Mouse (Mus musculus): ENCODE data around the gene Raver1. TPM values are rescaled to one million over a fixed set of nuclear protein-coding genes. Genes with fewer than 3 reads are reported as not detected.
A peak's percentile ranks its signal among the peaks of the same experiment; 100 is the strongest.

The Raver1 gene
- total and polyA plus RNA-seq, 3 experiments, result 26.3 to 29.1 (median 27.9) TPM

- DNase-seq, result no peak
- Histone ChIP-seq H3K4me1 (ENCODE audit: control insufficient read depth, insufficient read depth, low read length) (peaks cover 2% of the 10 kb centered on the region; the same call in 1 of the 2 replicates), H3K79me2 (replicated peaks; ENCODE audit: control insufficient read depth, insufficient read depth, low read length) (no peaks in the 10 kb centered on the region), H3K27ac (no peak overlapping the region), H3K9ac (ENCODE audit: low read depth, low read length) (no peak overlapping the region), H3K27me3 (ENCODE audit: control insufficient read depth, insufficient read depth, low read length) (no peaks in the 10 kb centered on the region), H3K4me3 (no peak overlapping the region), H3K36me3 (ENCODE audit: control insufficient read depth, insufficient read depth, low read length) (no peaks in the 10 kb centered on the region)
- intact Hi-C loops (cut with DNase I), result no loop called here
- no peak for TF ChIP-seq CTCF (IDR thresholded peaks at IDR 0.05)
- no peak for TF ChIP-seq EP300 (IDR thresholded peaks at IDR 0.05; ENCODE audit: insufficient read depth, low read depth, low read length)
- no peak for TF ChIP-seq POLR2A (IDR thresholded peaks at IDR 0.05; ENCODE audit: insufficient read depth, low read depth, low read length)
- 34% methylated on average over 15 of the region's 15 CpGs for WGBS
These were observed 8.8 kb upstream of the Raver1 start for GRCm38 (mm10) chr9:21100447-21101161.

GRCm38 (mm10) chr9:21097793-21098192, 6.0 kb upstream of the Raver1 start:
- H3K36me3 ChIP-seq (ENCODE audit: control insufficient read depth, insufficient read depth, low read length), result no peaks in the 10 kb centered on the region
- H3K27me3 ChIP-seq (ENCODE audit: control insufficient read depth, insufficient read depth, low read length), result no peaks in the 10 kb centered on the region
- TF ChIP-seq CTCF (IDR thresholded peaks at IDR 0.05), result no peak
- no peak for TF ChIP-seq EP300 (IDR thresholded peaks at IDR 0.05; ENCODE audit: insufficient read depth, low read depth, low read length)
- no peak for TF ChIP-seq POLR2A (IDR thresholded peaks at IDR 0.05; ENCODE audit: insufficient read depth, low read depth, low read length)
- no peak overlapping the region for H3K27ac ChIP-seq
- peaks cover 2% of the 10 kb centered on the region; the same call in 1 of the 2 replicates for H3K4me1 ChIP-seq (ENCODE audit: control insufficient read depth, insufficient read depth, low read length)
- no peaks in the 10 kb centered on the region for H3K79me2 ChIP-seq (replicated peaks; ENCODE audit: control insufficient read depth, insufficient read depth, low read length)
- no peak overlapping the region for H3K9ac ChIP-seq (ENCODE audit: low read depth, low read length)
- no peak overlapping the region for H3K4me3 ChIP-seq
- intact Hi-C loops (cut with DNase I), result no loop called here
- 56% methylated on average over 8 of the region's 8 CpGs for WGBS
- DNase-seq, result no peak

GRCm38 (mm10) chr9:21095958-21096357, 4.2 kb upstream of the Raver1 start:
- Histone ChIP-seq H3K9ac (ENCODE audit: low read depth, low read length) (no peak overlapping the region), H3K4me3 (no peak overlapping the region), H3K79me2 (replicated peaks; ENCODE audit: control insufficient read depth, insufficient read depth, low read length) (no peaks in the 10 kb centered on the region), H3K27ac (no peak overlapping the region), H3K27me3 (ENCODE audit: control insufficient read depth, insufficient read depth, low read length) (no peaks in the 10 kb centered on the region), H3K4me1 (ENCODE audit: control insufficient read depth, insufficient read depth, low read length) (peaks cover 4% of the 10 kb centered on the region), H3K36me3 (ENCODE audit: control insufficient read depth, insufficient read depth, low read length) (no peaks in the 10 kb centered on the region)
- no peak for TF ChIP-seq CTCF (IDR thresholded peaks at IDR 0.05)
- intact Hi-C loops (cut with DNase I), result no loop called here
- WGBS, result 90% methylated on average over 4 of the region's 4 CpGs
- DNase-seq, result no peak

GRCm38 (mm10) chr9:21093423-21093822, 1.6 kb upstream of the Raver1 start:
- no peak overlapping the region for H3K4me3 ChIP-seq
- 93% methylated on average over 9 of the region's 9 CpGs for WGBS
- no peak overlapping the region for H3K9ac ChIP-seq (ENCODE audit: low read depth, low read length)
- intact Hi-C loops (cut with DNase I), result loop anchor here (2.0 to 5.0 kb wide), 2 partner anchors 39 to 61 kb away; partner anchors contain the start of gene Icam5
- H3K36me3 ChIP-seq (ENCODE audit: control insufficient read depth, insufficient read depth, low read length), result no peaks in the 10 kb centered on the region
- H3K4me1 ChIP-seq (ENCODE audit: control insufficient read depth, insufficient read depth, low read length), result peaks cover 9% of the 10 kb centered on the region
- TF ChIP-seq POLR2A (IDR thresholded peaks at IDR 0.05; ENCODE audit: insufficient read depth, low read depth, low read length) (no peak), CTCF (IDR thresholded peaks at IDR 0.05) (no peak), EP300 (IDR thresholded peaks at IDR 0.05; ENCODE audit: insufficient read depth, low read depth, low read length) (no peak)
- DNase-seq, result no peak
- H3K79me2 ChIP-seq (replicated peaks; ENCODE audit: control insufficient read depth, insufficient read depth, low read length), result peaks cover 3% of the 10 kb centered on the region; the same call in 1 of the 2 replicates
- H3K27ac ChIP-seq, result no peak overlapping the region
- H3K27me3 ChIP-seq (ENCODE audit: control insufficient read depth, insufficient read depth, low read length), result no peaks in the 10 kb centered on the region

GRCm38 (mm10) chr9:21090972-21091706, 669 bp downstream of the Raver1 start:
- Histone ChIP-seq H3K27me3 (ENCODE audit: control insufficient read depth, insufficient read depth, low read length) (no peaks in the 10 kb centered on the region), H3K4me3 (peak overlapping the region; percentile 62), H3K79me2 (replicated peaks; ENCODE audit: control insufficient read depth, insufficient read depth, low read length) (peaks cover 5% of the 10 kb centered on the region; the same call in 1 of the 2 replicates), H3K4me1 (ENCODE audit: control insufficient read depth, insufficient read depth, low read length) (peaks cover 7% of the 10 kb centered on the region), H3K27ac (peak overlapping the region; percentile 94), H3K9ac (ENCODE audit: low read depth, low read length) (peak overlapping the region; percentile 81), H3K36me3 (ENCODE audit: control insufficient read depth, insufficient read depth, low read length) (no peaks in the 10 kb centered on the region)
- TF ChIP-seq CTCF (IDR thresholded peaks at IDR 0.05) (no peak), POLR2A (IDR thresholded peaks at IDR 0.05; ENCODE audit: insufficient read depth, low read depth, low read length) (no peak), EP300 (IDR thresholded peaks at IDR 0.05; ENCODE audit: insufficient read depth, low read depth, low read length) (no peak)
- intact Hi-C loops (cut with DNase I), result loop anchor here (5.0 kb wide), 1 partner anchor 59 kb away; the partner anchor contains the start of gene Icam5
- 2% methylated on average over 24 of the region's 24 CpGs for whole genome bisulfite sequencing
- DNase-seq, result no peak

- Histone ChIP-seq H3K27me3 (ENCODE audit: control insufficient read depth, insufficient read depth, low read length) (no peaks in the 10 kb centered on the region), H3K4me3 (peak overlapping the region; percentile 62; the same call in 1 of the 2 replicates), H3K9ac (ENCODE audit: low read depth, low read length) (no peak overlapping the region), H3K4me1 (ENCODE audit: control insufficient read depth, insufficient read depth, low read length) (peaks cover 7% of the 10 kb centered on the region), H3K79me2 (replicated peaks; ENCODE audit: control insufficient read depth, insufficient read depth, low read length) (peaks cover 5% of the 10 kb centered on the region; the same call in 1 of the 2 replicates), H3K27ac (no peak overlapping the region), H3K36me3 (ENCODE audit: control insufficient read depth, insufficient read depth, low read length) (no peaks in the 10 kb centered on the region; the same call in 1 of the 2 replicates)
- WGBS, result 84% methylated on average over 1 of the region's 1 CpGs
- no peak for DNase-seq
- TF ChIP-seq EP300 (IDR thresholded peaks at IDR 0.05; ENCODE audit: insufficient read depth, low read depth, low read length), result no peak
- no peak for TF ChIP-seq POLR2A (IDR thresholded peaks at IDR 0.05; ENCODE audit: insufficient read depth, low read depth, low read length)
- intact Hi-C loops (cut with DNase I), result loop anchor here (5.0 kb wide), 1 partner anchor 58 kb away; the partner anchor contains the start of gene Icam5
These were observed 1.3 kb downstream of the Raver1 start for GRCm38 (mm10) chr9:21090537-21090936.

All from heart, adult 2 months (tissue).